Mouse (Mus musculus) intestine, embryonic 16.5 days (tissue): Measurements from ENCODE around the gene Ube2cbp. TPM values are rescaled to one million over a fixed set of nuclear protein-coding genes. Genes with fewer than 3 reads are reported as not detected.
A peak's percentile ranks its signal among the peaks of the same experiment; 100 is the strongest.

Experiments
- ATAC-seq: fragments of 200-750 bp; cut with Nextera tagmentation; 2 replicates; pipeline ENCODE4 v1.8.0; 2017; ENCODE audit warnings: moderate TSS enrichment, moderate library complexity
- H3K27ac ChIP-seq: fragments of 300-500 bp; sonication (generic); 2 replicates; pipeline ENCODE4 v1.5.1; 2014; ENCODE audit warnings: mild to moderate bottlenecking, low read length
- H3K27me3 ChIP-seq: fragments of 300-500 bp; sonication (generic); replicated peaks from 2 replicates; pipeline ENCODE4 v1.6.1; 2014; ENCODE audit warnings: low read length, control low read depth, mixed read lengths; ENCODE audit not compliant: control insufficient read depth, insufficient read depth
- H3K36me3 ChIP-seq: fragments of 300-500 bp; sonication (generic); 2 replicates; pipeline ENCODE4 v1.6.1; 2014; ENCODE audit warnings: low read length, control low read depth; ENCODE audit not compliant: control insufficient read depth, insufficient read depth
- H3K4me1 ChIP-seq: fragments of 300-500 bp; sonication (generic); 2 replicates; pipeline ENCODE4 v1.6.1; 2014; ENCODE audit warnings: low read length, control low read depth, mixed read lengths; ENCODE audit not compliant: control insufficient read depth, insufficient read depth
- H3K4me2 ChIP-seq: fragments of 300-500 bp; sonication (generic); 2 replicates; pipeline ENCODE4 v1.6.1; 2014; ENCODE audit warnings: low read depth, low read length, control low read depth
- H3K4me3 ChIP-seq: fragments of 300-500 bp; sonication (generic); 2 replicates; pipeline ENCODE4 v1.5.1; 2014; ENCODE audit warnings: mild to moderate bottlenecking, low read length
- H3K9ac ChIP-seq: fragments of 300-500 bp; sonication (generic); 2 replicates; pipeline ENCODE4 v1.6.1; 2014; ENCODE audit warnings: low read depth, low read length
- H3K9me3 ChIP-seq: fragments of 300-500 bp; sonication (generic); 2 replicates; pipeline ENCODE4 v1.6.1; 2016; ENCODE audit warnings: low read length, control low read depth; ENCODE audit not compliant: control insufficient read depth
- WGBS: fragments of 180-500 bp; shearing (Covaris S2); extraction: QIAGEN DNeasy Blood & Tissue Kit; methylation state at CpG from one replicate; pipeline ENCODE4 v1.1.7; 2014; 5-methylcytosine and 5-hydroxymethylcytosine counted together
- polyA plus RNA-seq: library from polyadenylated mRNA; unstranded; fragments of >200 nt; fragmentation: Nextera tagmentation; extraction: Ambion mirVana; gene quantifications from 2 replicates; pipeline ENCODE4 v1.2.1, GENCODE M21; 2015

Ube2cbp gene
- 4.0 and 4.7 TPM in 2 replicates for polyA plus RNA-seq

DNA sequence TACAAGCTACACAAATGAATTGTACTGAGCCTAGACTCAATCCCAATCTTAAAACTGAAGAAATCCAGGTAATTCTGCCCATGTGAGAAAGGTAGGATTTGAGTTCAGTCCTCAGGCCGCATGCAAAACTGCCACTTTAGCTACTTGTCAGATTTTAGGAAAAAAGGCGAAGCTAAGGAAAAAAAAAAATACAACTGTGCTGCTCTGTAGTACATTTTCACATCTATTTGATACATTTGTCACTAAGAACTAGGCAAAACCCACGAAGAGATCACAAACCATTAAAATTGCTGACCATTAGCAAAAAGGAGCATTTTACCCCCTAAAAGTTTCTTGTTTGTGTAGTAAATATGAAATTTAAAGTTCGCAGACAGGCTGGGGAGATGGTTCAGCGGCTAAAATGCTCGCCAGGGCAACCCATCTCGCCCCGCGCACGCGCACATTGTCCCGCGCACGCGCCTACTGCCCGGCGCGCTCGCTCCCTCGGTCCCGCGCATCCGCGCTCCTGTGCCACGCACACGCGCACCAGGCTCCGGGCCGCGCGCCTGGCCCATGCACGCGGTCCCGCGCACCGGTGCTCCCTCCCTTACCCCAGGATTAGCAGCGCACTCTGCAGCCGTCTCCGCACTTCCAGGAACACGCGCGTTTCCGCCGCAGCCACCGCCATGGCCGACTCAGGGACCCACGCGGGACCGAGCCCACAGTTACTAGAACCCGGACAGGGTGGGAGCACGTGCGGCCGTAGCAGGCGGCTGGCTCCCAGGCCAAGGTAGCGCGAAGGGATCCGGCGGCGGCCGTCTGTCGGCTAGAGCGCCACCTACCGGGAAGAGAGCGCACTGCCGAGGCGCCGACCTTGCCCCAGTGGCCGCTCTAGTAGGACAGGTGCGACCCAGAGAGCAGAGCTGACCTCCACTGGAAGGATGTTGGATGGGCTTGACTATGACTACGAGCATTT is at the start of gene Ube2cbp:
Gene Ube2cbp (minus strand): TSS at position 800 of the 955 bp plus-strand sequence.
- peak within 1 kb of the TSS; percentile 72 for H3K4me2 ChIP-seq
- no peaks in the 10 kb centered on the region for H3K27me3 ChIP-seq
- H3K36me3 ChIP-seq = no peaks in the 10 kb centered on the region
- H3K27ac ChIP-seq = peak within 1 kb of the TSS; percentile 66
- WGBS = 1% methylated on average over 70 of the region's 70 CpGs
- H3K4me3 ChIP-seq = peak within 1 kb of the TSS; percentile 77
- H3K9me3 ChIP-seq = no peaks in the 10 kb centered on the region
- peaks cover 5% of the 10 kb centered on the region; the same call in 1 of the 2 replicates for H3K4me1 ChIP-seq
- peak; percentile 78 for ATAC-seq
- peak within 1 kb of the TSS; percentile 90 for H3K9ac ChIP-seq

DNA sequence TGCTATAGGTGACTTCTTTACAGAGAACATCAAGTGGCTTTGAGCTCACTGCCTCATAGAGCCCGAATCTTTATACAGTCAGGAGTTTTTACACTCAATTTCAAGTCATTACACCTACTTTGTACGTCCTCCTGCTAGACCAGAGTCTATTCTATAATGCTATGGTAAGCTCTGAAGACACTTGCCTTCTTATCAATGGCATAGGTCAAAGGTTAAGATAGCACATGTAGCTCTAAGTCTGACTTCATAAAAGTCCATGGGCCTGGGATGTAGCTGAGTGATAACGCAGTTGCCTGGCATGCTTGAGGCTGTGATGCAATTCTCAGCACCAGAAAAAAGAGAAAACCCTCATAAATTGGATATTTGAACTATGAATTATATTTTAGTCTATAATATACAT is 49.6 kb upstream of the Ube2cbp start:
- no peak overlapping the region for H3K4me3 ChIP-seq
- no peak overlapping the region for H3K27ac ChIP-seq
- H3K27me3 ChIP-seq = no peaks in the 10 kb centered on the region
- 79% methylated on average over 3 of the region's 3 CpGs for WGBS
- H3K9me3 ChIP-seq = no peaks in the 10 kb centered on the region
- no peaks in the 10 kb centered on the region for H3K4me1 ChIP-seq
- H3K9ac ChIP-seq = no peak overlapping the region
- H3K4me2 ChIP-seq = no peak overlapping the region
- peak; percentile 56; the same call in 1 of the 2 replicates for ATAC-seq
- H3K36me3 ChIP-seq = peaks cover 11% of the 10 kb centered on the region

DNA sequence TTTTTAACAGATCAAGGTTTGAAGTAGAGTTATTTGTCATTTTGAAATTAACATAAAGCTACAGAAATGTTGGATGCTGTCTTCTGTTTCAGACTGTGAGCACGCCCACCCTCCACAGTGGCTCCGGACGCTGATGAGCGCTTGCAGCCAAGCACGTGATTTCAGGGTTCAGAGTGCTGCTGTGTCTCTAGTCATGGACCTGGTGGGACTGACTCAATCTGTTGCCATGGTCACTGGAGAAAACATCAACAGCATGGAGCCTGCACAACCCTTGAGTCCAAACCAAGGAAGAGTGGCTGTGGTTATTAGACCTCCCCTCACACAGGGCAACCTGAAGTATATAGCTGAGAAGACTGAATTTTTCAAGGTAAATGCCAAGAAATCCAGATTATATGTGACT is 49.0 kb upstream of the Ube2cbp start:
- Histone ChIP-seq H3K9ac (no peak overlapping the region), H3K4me2 (no peak overlapping the region), H3K27ac (no peak overlapping the region), H3K27me3 (no peaks in the 10 kb centered on the region), H3K36me3 (peaks cover 11% of the 10 kb centered on the region), H3K4me1 (no peaks in the 10 kb centered on the region), H3K9me3 (no peaks in the 10 kb centered on the region), H3K4me3 (no peak overlapping the region)
- 87% methylated on average over 5 of the region's 5 CpGs for WGBS
- ATAC-seq = no peak

DNA sequence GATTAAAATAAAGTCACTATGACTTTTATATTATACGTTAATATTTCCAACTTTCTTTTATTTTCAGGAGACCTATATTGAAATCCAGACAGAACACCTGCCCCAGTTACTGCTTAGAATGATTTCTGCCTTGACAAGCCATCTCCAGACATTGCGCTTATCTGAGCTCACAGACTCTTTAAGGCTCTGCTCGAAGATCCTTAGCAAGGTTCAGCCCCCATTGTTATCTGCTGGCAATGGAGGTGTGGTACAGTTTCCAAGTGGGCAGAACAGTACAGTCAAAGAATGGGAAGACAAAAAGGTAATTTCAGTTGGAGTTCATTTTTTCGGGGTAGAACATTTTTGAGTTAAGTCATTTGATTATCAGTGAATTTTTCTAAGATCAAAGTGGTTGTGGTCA is 42.7 kb upstream of the Ube2cbp start:
- no peaks in the 10 kb centered on the region for H3K4me1 ChIP-seq
- no peaks in the 10 kb centered on the region for H3K27me3 ChIP-seq
- no peak overlapping the region for H3K9ac ChIP-seq
- H3K4me3 ChIP-seq = no peak overlapping the region
- H3K4me2 ChIP-seq = no peak overlapping the region
- no peak overlapping the region for H3K27ac ChIP-seq
- no peak for ATAC-seq
- 85% methylated on average over 4 of the region's 4 CpGs for WGBS
- H3K36me3 ChIP-seq = no peaks in the 10 kb centered on the region; the same call in 1 of the 2 replicates
- H3K9me3 ChIP-seq = no peaks in the 10 kb centered on the region

DNA sequence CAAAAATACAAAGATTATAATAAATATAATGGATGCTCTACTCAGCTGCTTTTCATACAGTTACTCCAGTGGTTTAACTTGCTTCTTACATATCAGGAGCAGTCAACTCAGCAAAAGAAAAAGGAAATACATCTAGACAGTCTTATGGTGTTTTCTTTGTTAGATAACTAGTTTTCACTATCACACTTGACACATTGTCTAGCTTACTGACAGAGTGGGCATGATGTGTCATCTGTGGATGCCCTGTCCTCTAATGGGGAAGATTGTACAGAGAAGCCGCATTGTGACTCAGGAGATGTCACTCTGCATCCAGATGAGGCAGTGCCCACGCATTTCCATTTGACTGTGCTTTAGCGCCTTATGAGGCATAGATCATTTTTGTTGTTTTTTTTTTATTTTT is 34.3 kb upstream of the Ube2cbp start:
- no peaks in the 10 kb centered on the region for H3K4me1 ChIP-seq
- H3K9me3 ChIP-seq = no peaks in the 10 kb centered on the region
- WGBS = 93% methylated on average over 3 of the region's 3 CpGs
- no peak for ATAC-seq
- no peaks in the 10 kb centered on the region for H3K27me3 ChIP-seq
- no peak overlapping the region for H3K9ac ChIP-seq
- H3K27ac ChIP-seq = no peak overlapping the region
- H3K4me2 ChIP-seq = no peak overlapping the region
- H3K36me3 ChIP-seq = 0 out of 2 replicates have a peak, but pooled peaks cover 2% of the 10 kb centered on the region
- no peak overlapping the region for H3K4me3 ChIP-seq

DNA sequence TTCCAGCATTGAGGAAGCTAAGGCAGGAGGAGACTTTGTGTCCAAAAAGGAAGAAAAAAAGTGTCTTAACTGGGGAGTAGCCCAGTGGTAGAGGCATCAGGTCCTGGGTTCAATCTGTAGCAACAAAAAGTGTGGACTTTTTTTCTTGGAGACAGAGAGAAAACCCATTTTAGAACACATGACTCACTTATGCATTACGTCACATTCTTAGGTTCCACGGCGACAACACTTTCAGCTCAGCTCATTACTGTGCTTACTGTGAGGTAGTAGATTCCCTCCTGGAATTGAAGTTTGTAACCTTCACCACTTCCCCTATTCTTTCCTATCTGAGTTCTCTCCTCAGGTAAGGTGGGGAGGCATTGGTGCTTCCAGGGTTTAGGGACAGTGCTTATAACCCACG is 31.5 kb upstream of the Ube2cbp start:
- Histone ChIP-seq H3K4me1 (no peaks in the 10 kb centered on the region), H3K27ac (no peak overlapping the region), H3K9me3 (no peaks in the 10 kb centered on the region), H3K4me3 (no peak overlapping the region), H3K4me2 (no peak overlapping the region), H3K27me3 (no peaks in the 10 kb centered on the region), H3K9ac (no peak overlapping the region), H3K36me3 (0 out of 2 replicates have a peak, but pooled peaks cover 2% of the 10 kb centered on the region)
- no peak for ATAC-seq
- 90% methylated on average over 4 of the region's 4 CpGs for WGBS

DNA sequence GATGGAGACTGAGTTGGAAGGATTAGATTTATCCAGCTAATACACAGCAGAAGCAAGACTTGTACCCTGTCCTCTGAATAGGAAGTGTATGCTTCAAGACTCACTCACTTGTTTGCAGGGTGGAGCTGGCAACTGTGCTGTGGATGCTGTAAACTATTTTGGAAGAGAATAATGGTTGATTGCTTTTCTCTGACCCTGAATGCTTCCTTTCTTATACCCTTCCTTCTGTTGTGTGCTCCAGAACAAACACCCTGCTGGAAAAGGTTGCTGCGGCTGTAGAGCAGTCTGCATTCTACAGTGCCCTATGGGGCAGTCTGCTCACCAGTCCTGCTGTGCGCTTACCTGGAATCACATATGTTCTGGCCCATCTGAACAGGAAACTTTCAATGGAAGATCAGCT is 27.0 kb upstream of the Ube2cbp start:
- Histone ChIP-seq H3K4me2 (no peak overlapping the region), H3K27ac (no peak overlapping the region), H3K9ac (no peak overlapping the region), H3K4me3 (no peak overlapping the region), H3K27me3 (no peaks in the 10 kb centered on the region), H3K4me1 (no peaks in the 10 kb centered on the region), H3K9me3 (no peaks in the 10 kb centered on the region), H3K36me3 (0 out of 2 replicates have a peak, but pooled peaks cover 2% of the 10 kb centered on the region)
- no peak for ATAC-seq
- 94% methylated on average over 2 of the region's 2 CpGs for WGBS

DNA sequence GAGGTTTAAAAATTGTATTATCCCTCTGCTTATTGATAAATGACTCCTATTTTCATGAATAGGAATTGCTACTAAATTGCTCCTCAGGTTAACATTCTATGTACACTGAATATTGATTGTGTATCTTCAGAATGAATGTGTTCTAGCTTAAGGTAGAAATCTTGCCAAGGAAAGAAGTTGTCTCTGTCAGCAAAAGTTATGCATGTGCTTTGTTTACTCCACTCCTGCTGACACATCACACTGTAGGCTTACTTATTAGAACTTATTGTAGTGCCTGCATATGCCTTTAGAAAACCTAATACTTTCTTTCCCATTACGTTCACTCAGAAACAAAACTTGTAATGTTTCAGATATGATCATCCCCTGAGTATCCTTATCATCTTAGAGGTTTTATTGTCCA is 17.5 kb upstream of the Ube2cbp start:
- H3K4me1 ChIP-seq = no peaks in the 10 kb centered on the region
- H3K36me3 ChIP-seq = no peaks in the 10 kb centered on the region
- no peak overlapping the region for H3K4me2 ChIP-seq
- no peaks in the 10 kb centered on the region for H3K27me3 ChIP-seq
- no peak overlapping the region for H3K27ac ChIP-seq
- no peak overlapping the region for H3K9ac ChIP-seq
- H3K4me3 ChIP-seq = no peak overlapping the region
- ATAC-seq = no peak
- H3K9me3 ChIP-seq = no peaks in the 10 kb centered on the region
- WGBS = 85% methylated on average over 1 of the region's 1 CpGs

DNA sequence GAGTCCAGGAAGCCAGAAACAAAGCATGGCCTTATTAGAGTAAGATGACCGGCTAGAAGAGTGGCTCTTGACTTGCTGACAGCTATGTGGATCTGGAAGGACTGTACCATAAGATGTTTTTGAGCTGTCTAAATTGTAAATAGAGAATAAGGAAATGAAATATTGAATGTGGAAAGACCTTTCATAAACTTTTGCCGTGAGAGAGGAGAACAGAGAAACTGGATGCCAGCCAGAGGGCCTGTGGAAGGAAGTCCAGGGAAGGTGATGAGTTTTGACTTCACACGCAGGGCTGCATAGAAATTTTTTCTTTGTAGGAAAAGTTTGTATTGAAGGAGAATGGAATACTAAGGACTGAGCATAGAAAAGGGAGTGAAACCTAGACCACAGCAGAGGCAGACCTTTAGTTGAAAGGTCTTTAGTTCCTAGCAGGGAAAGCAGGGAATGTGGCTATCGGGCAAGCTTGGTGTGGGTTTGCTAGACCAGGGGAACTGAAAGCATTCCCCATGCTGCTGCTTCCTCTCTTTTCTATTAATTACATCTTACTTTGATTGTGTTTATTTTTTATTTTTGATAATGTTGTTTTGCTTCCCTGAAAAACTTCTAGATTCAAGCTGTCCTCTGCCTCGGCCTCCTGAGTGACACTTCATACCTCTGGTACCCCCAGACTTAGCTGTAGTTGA is 13.8 kb upstream of the Ube2cbp start:
- Histone ChIP-seq H3K4me3 (no peak overlapping the region), H3K9me3 (no peaks in the 10 kb centered on the region), H3K27ac (no peak overlapping the region), H3K36me3 (no peaks in the 10 kb centered on the region), H3K4me2 (no peak overlapping the region), H3K4me1 (no peaks in the 10 kb centered on the region), H3K27me3 (no peaks in the 10 kb centered on the region), H3K9ac (no peak overlapping the region)
- 66% methylated on average over 5 of the region's 5 CpGs for WGBS
- no peak for ATAC-seq
